Mouse (Mus musculus) lung, embryonic 14.5 days (tissue): ENCODE measurements around the gene Hist1h2bl. TPM values are rescaled to one million over a fixed set of nuclear protein-coding genes. Genes with fewer than 3 reads are reported as not detected.
A peak's percentile ranks its signal among the peaks of the same experiment; 100 is the strongest.
"Not testable (repeated sequence)": the region's sequence is repeated elsewhere in the genome, so short reads cannot be mapped to it uniquely, and the experiment has no call there.

Experiments
- ATAC-seq: fragments of 200-750 bp; cut with Nextera tagmentation; 2 replicates; pipeline ENCODE4 v1.8.0; 2017; ENCODE audit warnings: mild to moderate bottlenecking, moderate TSS enrichment, moderate library complexity; ENCODE audit not compliant: insufficient read depth
- DNase-seq: peaks from one replicate; pipeline ENCODE4 v3.0.0-alpha.2; 2015
- H3K27ac ChIP-seq: fragments of 300-500 bp; sonication (generic); 2 replicates; pipeline ENCODE4 v1.5.1; 2014; ENCODE audit warnings: low read depth, mild to moderate bottlenecking, moderate library complexity
- H3K27me3 ChIP-seq: fragments of 300-500 bp; sonication (generic); 2 replicates; pipeline ENCODE4 v1.6.1; 2014; ENCODE audit warnings: low read length, control low read depth; ENCODE audit not compliant: insufficient read depth
- H3K36me3 ChIP-seq: fragments of 300-500 bp; sonication (generic); 2 replicates; pipeline ENCODE4 v1.6.1; 2014; ENCODE audit warnings: control low read depth; ENCODE audit not compliant: insufficient read depth
- H3K4me1 ChIP-seq: fragments of 300-500 bp; sonication (generic); 2 replicates; pipeline ENCODE4 v1.6.1; 2014; ENCODE audit warnings: antibody characterized with exemption, control low read depth; ENCODE audit not compliant: insufficient read depth
- H3K4me2 ChIP-seq: fragments of 300-500 bp; sonication (generic); 2 replicates; pipeline ENCODE4 v1.6.1; 2014; ENCODE audit warnings: mild to moderate bottlenecking
- H3K4me3 ChIP-seq: fragments of 300-500 bp; sonication (generic); 2 replicates; pipeline ENCODE4 v1.5.1; 2014; ENCODE audit warnings: low read depth, low read length
- H3K9ac ChIP-seq: fragments of 300-500 bp; sonication (generic); 2 replicates; pipeline ENCODE4 v1.6.1; 2014
- H3K9me3 ChIP-seq: fragments of 300-500 bp; sonication (generic); 2 replicates; pipeline ENCODE4 v1.6.1; 2016; ENCODE audit warnings: low read depth, low read length, control low read depth
- CTCF ChIP-seq: IDR thresholded peaks from 2 replicates; pipeline ENCODE4 v1.5.1; 2016; ENCODE audit warnings: antibody characterized with exemption, low read depth
- WGBS: fragments of 180-500 bp; shearing (Covaris S2); extraction: QIAGEN DNeasy Blood & Tissue Kit; methylation state at CpG from one replicate; pipeline ENCODE4 v1.1.7; 2014; 5-methylcytosine and 5-hydroxymethylcytosine counted together
- polyA plus RNA-seq: library from polyadenylated mRNA; unstranded; fragments of >200 nt; fragmentation: Nextera tagmentation; extraction: Ambion mirVana; gene quantifications from 2 replicates; pipeline ENCODE4 v1.2.1, GENCODE M21; 2014

The Hist1h2bl gene
- polyA plus RNA-seq, 1 experiment from 2014 or later, result 6.9 TPM

DNA sequence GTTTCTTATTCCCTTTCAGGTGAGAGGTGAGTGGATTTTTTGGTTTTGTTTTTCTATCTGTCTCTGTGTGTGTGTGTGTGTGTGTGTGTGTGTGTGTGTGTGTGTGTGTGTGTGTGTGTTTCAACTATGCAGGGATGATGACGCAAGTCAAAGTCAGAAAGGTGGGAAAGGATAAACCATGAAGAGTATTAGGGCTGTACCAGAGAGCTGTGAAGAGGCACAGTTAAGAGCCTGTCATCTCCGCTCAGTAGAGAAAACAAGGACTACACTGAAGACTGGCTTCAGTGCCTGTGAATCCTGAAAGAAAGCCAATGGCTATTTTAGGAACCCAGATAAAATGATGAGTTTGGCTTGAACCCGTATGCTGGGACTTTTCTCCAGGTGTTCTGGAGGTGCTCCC lies 35.9 kb upstream of the Hist1h2bl start:
- WGBS, result 54% methylated on average over 3 of the region's 3 CpGs
- Histone ChIP-seq H3K4me1 (no peaks in the 10 kb centered on the region), H3K4me2 (peak overlapping the region; percentile 75)

GRCm38 (mm10) chr13:21751417-21751816 lies 35.5 kb upstream of the Hist1h2bl start:
- no peak for TF ChIP-seq CTCF
- Histone ChIP-seq H3K9me3 (no peaks in the 10 kb centered on the region), H3K27me3 (no peaks in the 10 kb centered on the region), H3K9ac (no peak overlapping the region), H3K4me3 (0 out of 2 replicates have a peak overlapping the region, but pooled peaks have one; percentile 46), H3K4me1 (no peaks in the 10 kb centered on the region), H3K4me2 (peak overlapping the region; percentile 75), H3K36me3 (no peaks in the 10 kb centered on the region), H3K27ac (peak overlapping the region; percentile 98)
- ATAC-seq (no peak), DNase-seq (peak; percentile 9)

More for the DNA sequence above, 35.9 kb upstream of the Hist1h2bl start:
- ATAC-seq, result no peak
- peak overlapping the region; percentile 98 for H3K27ac ChIP-seq
- no peaks in the 10 kb centered on the region for H3K36me3 ChIP-seq
- H3K4me3 ChIP-seq, result peak overlapping the region; percentile 46; the same call in 1 of the 2 replicates
- H3K9ac ChIP-seq, result peak overlapping the region; percentile 71
- H3K27me3 ChIP-seq, result no peaks in the 10 kb centered on the region
- no peak for TF ChIP-seq CTCF
- H3K9me3 ChIP-seq, result no peaks in the 10 kb centered on the region
- peak; percentile 15 for DNase-seq

DNA sequence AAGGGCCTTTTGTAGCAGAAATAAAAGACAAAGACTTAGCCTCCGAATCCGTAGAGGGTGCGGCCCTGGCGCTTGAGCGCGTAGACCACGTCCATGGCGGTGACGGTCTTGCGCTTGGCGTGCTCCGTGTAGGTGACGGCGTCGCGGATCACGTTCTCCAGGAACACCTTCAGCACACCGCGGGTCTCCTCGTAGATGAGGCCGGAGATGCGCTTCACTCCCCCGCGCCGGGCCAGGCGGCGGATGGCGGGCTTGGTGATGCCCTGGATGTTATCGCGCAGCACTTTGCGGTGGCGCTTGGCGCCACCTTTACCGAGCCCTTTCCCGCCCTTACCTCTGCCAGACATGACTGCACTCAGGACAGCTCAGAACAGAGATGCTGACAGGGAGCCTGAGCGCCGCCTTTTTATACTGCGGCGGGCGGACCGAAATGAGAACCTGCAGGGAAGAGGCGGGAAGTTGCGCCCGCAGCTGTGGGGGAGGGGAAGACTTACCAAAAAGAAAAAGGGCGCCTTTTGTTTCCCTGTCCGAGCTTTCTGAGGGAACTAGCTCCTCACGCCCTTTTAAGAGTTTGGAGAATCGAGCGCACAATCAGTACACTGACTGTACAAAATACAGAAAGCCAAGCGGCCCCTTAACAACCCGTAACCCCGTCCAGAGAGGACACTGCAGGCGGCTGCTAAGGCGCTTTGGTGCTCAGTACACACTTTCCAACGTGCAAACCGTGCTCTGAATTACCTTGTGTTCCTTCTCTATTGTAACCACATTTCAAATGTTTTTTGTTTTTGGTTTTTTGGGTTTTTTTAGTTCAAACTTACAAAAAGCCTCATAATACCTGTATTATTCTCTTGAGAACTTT lies 34.4 kb upstream of the Hist1h2bl start, which contains the start of gene Hist1h4k:
Hist1h4k (minus strand) TSS at position 347 of the 859 bp plus-strand sequence.
- peak within 1 kb of the TSS; percentile 82 for H3K9ac ChIP-seq
- not testable (repeated sequence) for H3K9me3 ChIP-seq, H3K27me3 ChIP-seq, H3K36me3 ChIP-seq, H3K4me1 ChIP-seq
- peak within 1 kb of the TSS; percentile 84 for H3K4me2 ChIP-seq
- ATAC-seq (peak; percentile 85), DNase-seq (peak; percentile 98)
- peak within 1 kb of the TSS; percentile 57 for H3K4me3 ChIP-seq
- WGBS, result under 1% methylated on average over 42 of the region's 56 CpGs
- H3K27ac ChIP-seq, result peak within 1 kb of the TSS; percentile 98

- ATAC-seq, result no peak
- Histone ChIP-seq H3K27me3 (no peaks in the 10 kb centered on the region), H3K4me1 (no peaks in the 10 kb centered on the region), H3K27ac (peak overlapping the region; percentile 97), H3K9me3 (no peaks in the 10 kb centered on the region), H3K9ac (peak overlapping the region; percentile 82), H3K36me3 (no peaks in the 10 kb centered on the region), H3K4me3 (peak overlapping the region; percentile 57), H3K4me2 (peak overlapping the region; percentile 84)
- WGBS, result 2% methylated on average over 5 of the region's 5 CpGs
- peak; percentile 68 for DNase-seq
- TF ChIP-seq CTCF, result no peak
Measured at GRCm38 (mm10) chr13:21749387-21750158, 33.6 kb upstream of the Hist1h2bl start.

DNA sequence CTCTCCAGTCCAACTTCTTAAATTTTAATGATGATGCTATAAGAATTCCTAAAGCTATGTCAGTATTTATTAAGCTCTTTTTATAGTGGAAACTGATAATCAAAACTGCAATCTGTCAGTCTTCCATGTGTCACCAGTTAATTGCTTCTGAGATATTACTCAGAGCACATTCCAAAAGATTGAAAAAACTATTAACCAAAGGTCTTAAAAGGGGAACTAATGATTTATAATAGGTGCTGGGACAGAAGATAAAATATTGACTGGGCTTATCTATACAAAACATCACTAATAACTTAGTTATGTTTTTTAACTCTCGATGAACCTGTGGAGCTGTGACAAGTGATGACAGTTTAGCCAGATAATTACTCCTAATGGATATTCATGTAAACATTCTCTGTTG lies 29.1 kb upstream of the Hist1h2bl start:
- no peaks in the 10 kb centered on the region for H3K27me3 ChIP-seq
- ATAC-seq, result no peak
- 42% methylated on average over 1 of the region's 1 CpGs for WGBS
- H3K4me3 ChIP-seq, result no peak overlapping the region
- DNase-seq, result no peak
- no peaks in the 10 kb centered on the region for H3K4me1 ChIP-seq
- H3K9me3 ChIP-seq, result no peaks in the 10 kb centered on the region
- no peak overlapping the region for H3K27ac ChIP-seq
- no peaks in the 10 kb centered on the region for H3K36me3 ChIP-seq
- no peak for TF ChIP-seq CTCF
- no peak overlapping the region for H3K9ac ChIP-seq
- no peak overlapping the region for H3K4me2 ChIP-seq

DNA sequence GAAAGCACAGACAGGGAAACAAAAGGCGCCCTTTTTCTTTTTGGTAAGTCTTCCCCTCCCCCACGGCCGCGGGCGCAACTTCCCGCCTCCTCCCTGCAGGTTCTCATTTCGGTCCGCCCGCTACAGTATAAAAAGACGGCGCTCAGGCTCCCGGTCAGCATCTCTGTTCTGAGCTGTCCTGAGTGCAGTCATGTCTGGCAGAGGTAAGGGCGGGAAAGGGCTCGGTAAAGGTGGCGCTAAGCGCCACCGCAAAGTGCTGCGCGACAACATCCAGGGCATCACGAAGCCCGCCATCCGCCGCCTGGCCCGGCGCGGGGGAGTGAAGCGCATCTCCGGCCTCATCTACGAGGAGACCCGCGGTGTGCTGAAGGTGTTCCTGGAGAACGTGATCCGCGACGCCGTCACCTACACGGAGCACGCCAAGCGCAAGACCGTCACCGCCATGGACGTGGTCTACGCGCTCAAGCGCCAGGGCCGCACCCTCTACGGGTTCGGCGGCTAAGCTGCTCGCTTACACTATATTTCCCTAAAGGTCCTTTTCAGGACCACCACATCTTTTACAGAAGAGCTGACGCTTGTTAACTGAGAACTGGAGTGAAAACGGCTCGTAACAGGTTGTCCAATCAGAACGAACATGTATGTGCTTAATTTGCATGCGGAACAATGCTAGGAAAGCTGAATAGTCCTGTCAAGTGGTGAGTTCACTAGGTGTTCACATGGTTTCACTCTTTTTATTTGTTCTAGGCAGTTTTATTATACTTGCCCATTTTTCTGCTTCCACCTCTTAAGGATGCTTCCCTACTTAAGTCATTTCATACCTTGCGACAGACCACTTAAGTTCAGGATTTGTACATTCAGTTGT lies 19.2 kb upstream of the Hist1h2bl start, which contains the start of gene Hist1h4j:
Hist1h4j (plus strand) TSS at position 159 of the 862 bp plus-strand sequence.
- H3K9me3 ChIP-seq, H3K4me1 ChIP-seq, H3K36me3 ChIP-seq, H3K27me3 ChIP-seq: not testable (repeated sequence)
- peak; percentile 97 for DNase-seq
- Histone ChIP-seq H3K9ac (peak within 1 kb of the TSS; percentile 77), H3K27ac (peak within 1 kb of the TSS; percentile 99), H3K4me3 (peak within 1 kb of the TSS; percentile 52), H3K4me2 (peak within 1 kb of the TSS; percentile 74)
- ATAC-seq, result peak; percentile 93
- WGBS, result under 1% methylated on average over 43 of the region's 56 CpGs
